Comparison of ENCODE assay signal across 9 mouse cellular contexts in genomic region chr10:88885632-88886090, GRCm38 (mm10). TPM values are rescaled to one million over a fixed set of nuclear protein-coding genes. Genes with fewer than 3 reads are reported as not detected.
DNase-seq lines count a peak whose midpoint lies in the region; ATAC-seq lines count a peak whose summit lies in the region.
"Had no signal": no experiment of that assay in that cellular context is flagged by ENCODE, and none has a peak within 500 bp of the region (broad histone marks: within the 10 kb centered on the region; RNA-seq: fewer than 3 reads in every experiment).

Gene Slc5a8 (plus strand): TSS chr10:88885992.

- H3K9ac ChIP-seq in liver, embryonic 11.5 days (ENCODE audit: low read depth, low read length): no peak within 1 kb of the TSS
- no peak within 1 kb of the TSS; the same call in 1 of the 2 replicates for H3K9ac ChIP-seq in hindbrain, embryonic 12.5 days
- no peak within 1 kb of the TSS for H3K9ac ChIP-seq in limb, embryonic 11.5 days (ENCODE audit: low read length)
- H3K9ac ChIP-seq in stomach, embryonic 15.5 days: no peak within 1 kb of the TSS

- peak within 1 kb of the TSS; percentile 47 for H3K4me2 ChIP-seq in liver, embryonic 11.5 days
- H3K4me2 ChIP-seq in hindbrain, embryonic 12.5 days (replicated peaks): peak within 1 kb of the TSS; percentile 55
- peak within 1 kb of the TSS; percentile 24 for H3K4me2 ChIP-seq in limb, embryonic 11.5 days (ENCODE audit: low read depth, severe bottlenecking)
- peak within 1 kb of the TSS; percentile 50 for H3K4me2 ChIP-seq in stomach, embryonic 15.5 days

- no peak within 1 kb of the TSS for H3K4me3 ChIP-seq in liver, embryonic 11.5 days (ENCODE audit: low read depth, low read length)
- H3K4me3 ChIP-seq in hindbrain, embryonic 12.5 days: peak within 1 kb of the TSS; percentile 32
- peak within 1 kb of the TSS; percentile 12 for H3K4me3 ChIP-seq in limb, embryonic 11.5 days (ENCODE audit: low read depth, low read length)
- peak within 1 kb of the TSS; percentile 16; the same call in 1 of the 2 replicates for H3K4me3 ChIP-seq in stomach, embryonic 15.5 days (replicated peaks)
- H3K4me3 ChIP-seq: erythroblast, embryonic 14.5 days had no signal

- no peaks in the 10 kb centered on the region for H3K4me1 ChIP-seq in liver, embryonic 11.5 days (replicated peaks; ENCODE audit: control insufficient read depth, insufficient read depth, low read length)
- H3K4me1 ChIP-seq in hindbrain, embryonic 12.5 days: peaks cover 10% of the 10 kb centered on the region
- no peaks in the 10 kb centered on the region for H3K4me1 ChIP-seq in limb, embryonic 11.5 days (ENCODE audit: control insufficient read depth, insufficient read depth, low read length)
- H3K4me1 ChIP-seq in stomach, embryonic 15.5 days: no peaks in the 10 kb centered on the region

- no peak within 1 kb of the TSS for H3K27ac ChIP-seq in liver, embryonic 11.5 days (ENCODE audit: low read depth, low read length)
- H3K27ac ChIP-seq in hindbrain, embryonic 12.5 days: no peak within 1 kb of the TSS
- H3K27ac ChIP-seq in limb, embryonic 11.5 days (replicated peaks; ENCODE audit: low read depth, low read length): no peak within 1 kb of the TSS
- no peak within 1 kb of the TSS for H3K27ac ChIP-seq in stomach, embryonic 15.5 days

- H3K9me3 ChIP-seq in liver, embryonic 11.5 days (ENCODE audit: control insufficient read depth, low read length): no peaks in the 10 kb centered on the region
- H3K9me3 ChIP-seq in hindbrain, embryonic 12.5 days (replicated peaks): no peaks in the 10 kb centered on the region
- no peaks in the 10 kb centered on the region for H3K9me3 ChIP-seq in limb, embryonic 11.5 days (ENCODE audit: control insufficient read depth, low read length)
- H3K9me3 ChIP-seq in stomach, embryonic 15.5 days: no peaks in the 10 kb centered on the region

- WGBS in liver, embryonic 11.5 days: 6% methylated on average over 31 of the region's 31 CpGs
- WGBS in hindbrain, embryonic 12.5 days: 4% methylated on average over 31 of the region's 31 CpGs
- 4% methylated on average over 31 of the region's 31 CpGs for WGBS in limb, embryonic 11.5 days
- WGBS in stomach, embryonic 15.5 days: 4% methylated on average over 31 of the region's 31 CpGs

- no peak for DNase-seq in liver, embryonic 11.5 days (ENCODE audit: low spot score)
- no peak for DNase-seq in liver
- no peak for DNase-seq in limb, embryonic 11.5 days (ENCODE audit: low spot score)
- no peak for DNase-seq in gastrocnemius, postnatal 10 days
- no peak for DNase-seq in retina, embryonic 14.5 days (ENCODE audit: low spot score)
- no peak for DNase-seq in layer of hippocampus, adult 9-11 months

- no peak for ATAC-seq in liver, embryonic 11.5 days (replicated peaks; ENCODE audit: low FRiP score)
- no peak; the same call in 1 of the 2 replicates for ATAC-seq in hindbrain, embryonic 12.5 days (ENCODE audit: low FRiP score)
- no peak for ATAC-seq in limb, embryonic 11.5 days (ENCODE audit: insufficient number of reproducible peaks, low FRiP score, low TSS enrichment, low read depth)
- no peak for ATAC-seq in stomach, embryonic 15.5 days (ENCODE audit: insufficient read depth, low FRiP score, low read depth)

- H3K27me3 ChIP-seq in liver, embryonic 11.5 days (replicated peaks; ENCODE audit: control insufficient read depth, insufficient read depth, low read length): peaks cover 25% of the 10 kb centered on the region
- peaks cover 31% of the 10 kb centered on the region for H3K27me3 ChIP-seq in hindbrain, embryonic 12.5 days
- H3K27me3 ChIP-seq in limb, embryonic 11.5 days (ENCODE audit: control insufficient read depth, insufficient read depth, low read length): peaks cover 22% of the 10 kb centered on the region
- peaks cover 25% of the 10 kb centered on the region for H3K27me3 ChIP-seq in stomach, embryonic 15.5 days (replicated peaks)

- H3K36me3 ChIP-seq in liver, embryonic 11.5 days (ENCODE audit: control insufficient read depth, insufficient read depth, low read length): no peaks in the 10 kb centered on the region
- H3K36me3 ChIP-seq in hindbrain, embryonic 12.5 days: no peaks in the 10 kb centered on the region
- no peaks in the 10 kb centered on the region for H3K36me3 ChIP-seq in limb, embryonic 11.5 days (ENCODE audit: control insufficient read depth, insufficient read depth, low read length)
- no peaks in the 10 kb centered on the region for H3K36me3 ChIP-seq in stomach, embryonic 15.5 days

RNA-seq across cellular contexts. Expression of gene Slc5a8, which starts in this region (rescaled TPM):
- polyA plus RNA-seq in liver, embryonic 11.5 days (2014; fragmentation: Nextera tagmentation; extraction: Ambion mirVana): 0.04 and 0.08 TPM in 2 replicates
- polyA plus RNA-seq in hindbrain, embryonic 12.5 days (2016; fragmentation: Nextera tagmentation; extraction: Ambion mirVana): 0.04 TPM in 2 replicates
- polyA plus RNA-seq in limb, embryonic 11.5 days (2014; fragmentation: Nextera tagmentation; extraction: Ambion mirVana): 0.17 TPM in 1 of 2 replicates, not detected in the other
- polyA plus RNA-seq in stomach, embryonic 15.5 days (2015; fragmentation: Nextera tagmentation; extraction: Ambion mirVana): 0.10 and 0.15 TPM in 2 replicates
- total RNA-seq in gastrocnemius, postnatal 10 days (2021): not detected
- polyA plus RNA-seq: erythroblast, embryonic 14.5 days had no signal
